Mouse (Mus musculus): ENCODE results near the gene Fam210b.

The Fam210b gene

DNA sequence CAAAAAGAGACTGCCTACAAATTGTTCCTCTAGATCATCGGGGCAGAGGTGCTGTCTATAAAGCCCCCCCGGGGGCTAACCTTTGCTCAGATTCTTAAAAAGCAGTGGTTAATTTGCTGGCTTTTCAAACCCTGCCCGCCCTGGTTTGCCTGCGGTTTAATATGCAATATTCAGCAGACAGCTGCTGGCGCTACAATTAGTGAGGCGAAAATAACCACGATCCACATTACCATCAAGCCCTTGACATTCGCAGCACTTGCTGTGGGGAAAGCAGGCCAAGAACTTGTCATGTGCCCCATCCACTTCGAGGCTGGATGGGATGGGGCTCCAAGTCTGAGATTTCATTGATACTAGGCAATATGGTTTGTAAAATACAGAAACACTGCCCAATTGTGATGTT lies 7.9 kb downstream of the Fam210b start:
- no peak for DNase-seq

DNA sequence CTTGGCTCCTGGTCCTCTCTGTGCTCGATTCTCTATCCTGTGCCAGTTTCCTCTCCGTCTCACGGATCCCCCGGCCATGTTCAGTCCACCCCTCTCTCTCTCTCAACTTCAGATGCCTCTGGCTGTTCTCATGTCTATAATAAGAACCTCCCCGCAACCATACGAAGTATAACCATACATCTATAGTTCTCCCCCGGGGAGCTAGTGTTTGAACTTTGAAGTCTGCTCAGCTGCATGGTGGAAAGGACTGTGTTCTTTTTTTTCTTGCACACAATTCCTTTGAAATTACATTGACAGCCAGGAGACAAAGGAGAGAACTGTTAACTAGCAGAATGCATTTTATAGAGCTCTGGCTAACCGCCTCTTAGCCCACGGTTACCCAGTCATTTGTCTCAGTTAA lies 9.4 kb downstream of the Fam210b start:
- no peak for DNase-seq

- DNase-seq: no peak
Measured at GRCm38 (mm10) chr2:172355833-172356232, 10.5 kb downstream of the Fam210b start.

DNA sequence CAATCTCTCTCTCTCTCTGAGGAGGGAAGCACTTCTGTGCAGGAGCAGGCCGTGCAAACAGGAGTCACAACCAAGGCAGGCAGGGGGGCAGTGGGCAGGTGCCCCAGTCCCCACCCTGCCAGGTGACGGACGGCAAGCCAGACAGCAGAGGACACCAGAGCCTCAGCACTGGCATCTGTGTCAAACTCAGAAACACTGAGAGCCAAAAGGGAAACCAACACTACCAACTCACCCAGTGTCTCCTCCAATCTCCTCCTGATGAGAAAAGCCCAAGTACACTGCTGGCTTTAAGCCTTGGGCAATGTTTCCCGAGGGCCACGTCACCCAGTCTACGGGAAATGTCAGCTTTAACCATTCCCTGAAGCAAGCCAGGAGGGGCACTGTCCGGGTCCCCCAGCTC lies 17.8 kb downstream of the Fam210b start:
- DNase-seq: no peak

GRCm38 (mm10) chr2:172370411-172371223 lies 25.3 kb downstream of the Fam210b start, which contains the start of the genes Aurka and Cstf1:
TSS of gene Aurka (minus strand) at chr2:172370535.
TSS of gene Cstf1 (plus strand) at chr2:172370681.
- peak; percentile 95 to 97 for DNase-seq

DNA sequence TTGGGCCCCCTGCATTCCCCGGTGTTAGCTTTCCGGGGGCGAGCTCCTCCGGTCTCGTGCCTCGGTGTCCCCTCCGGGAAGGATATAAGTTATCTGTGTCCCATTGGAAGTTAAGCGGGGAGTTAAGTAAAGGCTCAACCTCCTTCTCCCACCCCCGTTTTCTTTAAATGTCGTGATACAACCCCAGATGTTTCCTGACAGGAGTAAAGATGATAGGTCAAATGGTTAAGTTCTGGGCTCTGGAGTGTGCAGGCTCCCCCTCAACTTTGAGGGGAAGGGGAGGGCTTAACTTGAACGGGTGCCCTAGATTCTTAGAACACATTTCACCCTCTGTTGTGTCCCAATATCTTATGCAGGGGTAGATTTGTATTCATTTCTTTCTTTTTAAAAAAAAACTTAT lies 25.9 kb downstream of the Fam210b start:
- DNase-seq: no peak

- no peak for DNase-seq
Measured at GRCm38 (mm10) chr2:172376551-172376950, 31.2 kb downstream of the Fam210b start.

DNA sequence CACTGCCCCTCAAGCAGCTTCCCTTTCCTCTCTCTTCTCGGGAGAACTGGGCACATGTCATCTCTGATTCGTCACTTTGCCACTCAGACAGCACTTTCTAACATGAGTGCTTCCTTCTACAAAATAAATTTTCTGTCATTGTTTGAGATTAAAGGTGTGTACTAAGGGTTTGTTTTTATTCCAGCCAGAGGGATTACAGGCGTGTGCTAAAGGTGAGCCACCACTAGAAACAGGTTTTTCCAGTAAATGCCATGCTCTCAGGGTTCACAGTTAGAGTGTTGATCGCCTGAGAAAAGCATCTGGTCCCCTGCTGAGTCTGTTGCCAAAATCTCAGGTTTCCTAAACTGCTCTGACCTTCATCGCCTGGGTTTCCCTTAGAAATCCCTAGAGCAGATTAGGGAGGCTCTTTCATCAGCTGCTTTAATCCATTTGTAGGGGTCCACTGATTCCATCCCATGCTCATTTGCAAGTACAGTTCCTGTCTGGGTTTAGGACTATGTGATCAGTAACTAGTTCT lies 31.7 kb downstream of the Fam210b start:
- DNase-seq: no peak

DNA sequence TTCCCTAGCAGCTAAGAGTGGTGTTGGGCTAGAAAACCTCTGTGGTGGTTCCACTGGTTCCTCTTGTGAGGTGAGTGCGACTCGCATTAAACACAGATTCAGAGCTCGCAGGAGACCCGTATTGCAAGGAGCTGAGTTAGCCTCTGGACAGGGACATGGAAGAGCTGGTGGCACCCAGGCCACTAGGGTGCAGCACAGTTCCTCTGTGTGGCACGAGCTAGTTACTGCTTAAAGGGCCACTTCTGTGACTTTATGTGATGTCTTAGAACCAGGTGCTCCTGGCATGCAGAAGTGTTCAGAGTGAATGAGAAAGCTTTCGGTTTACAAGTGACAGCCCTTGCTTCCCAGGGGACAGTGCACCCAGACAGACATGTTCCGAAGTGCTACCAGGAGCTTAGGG lies 33.0 kb downstream of the Fam210b start:
- peak; percentile 70 to 76 for DNase-seq

DNA sequence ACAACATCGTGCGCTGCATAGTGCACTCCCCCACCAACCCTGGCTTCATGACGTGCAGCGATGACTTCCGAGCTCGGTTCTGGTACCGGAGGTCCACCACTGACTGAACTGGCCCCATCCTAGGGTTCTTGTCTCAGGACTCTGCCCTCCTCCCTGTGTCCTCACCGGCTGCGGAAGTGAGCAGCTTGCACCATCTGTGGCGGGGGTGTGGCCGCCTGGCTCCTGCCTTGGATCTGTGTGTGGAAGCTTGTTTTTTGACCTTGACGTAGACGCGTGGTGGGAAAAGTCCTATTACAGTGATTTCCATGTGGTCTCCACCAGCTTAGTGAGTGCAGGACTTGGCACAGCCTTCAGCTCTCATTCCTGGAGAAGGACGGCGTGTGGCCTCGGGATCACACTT lies 35.1 kb downstream of the Fam210b start:
- no peak for DNase-seq

DNA sequence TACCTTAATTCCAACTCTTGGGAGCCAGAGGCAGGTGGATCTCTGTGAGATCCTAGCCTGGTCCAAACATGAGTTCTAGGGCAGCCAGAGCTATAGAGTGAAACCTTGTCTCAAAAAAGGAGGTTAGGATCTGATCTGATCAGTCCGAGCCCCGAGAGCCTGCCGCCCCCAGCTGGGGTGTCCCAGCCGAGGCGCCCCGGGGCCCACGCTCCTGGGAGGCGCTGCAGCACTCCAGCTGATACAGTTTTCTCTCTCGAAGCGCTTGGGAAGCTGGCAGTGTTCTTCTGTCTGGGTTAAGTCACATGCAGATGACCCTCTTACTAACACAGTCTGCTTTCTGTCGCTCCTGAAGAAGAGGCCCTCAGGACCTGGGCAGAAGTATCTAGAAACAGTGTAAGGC lies 36.0 kb downstream of the Fam210b start:
- no peak for DNase-seq

DNA sequence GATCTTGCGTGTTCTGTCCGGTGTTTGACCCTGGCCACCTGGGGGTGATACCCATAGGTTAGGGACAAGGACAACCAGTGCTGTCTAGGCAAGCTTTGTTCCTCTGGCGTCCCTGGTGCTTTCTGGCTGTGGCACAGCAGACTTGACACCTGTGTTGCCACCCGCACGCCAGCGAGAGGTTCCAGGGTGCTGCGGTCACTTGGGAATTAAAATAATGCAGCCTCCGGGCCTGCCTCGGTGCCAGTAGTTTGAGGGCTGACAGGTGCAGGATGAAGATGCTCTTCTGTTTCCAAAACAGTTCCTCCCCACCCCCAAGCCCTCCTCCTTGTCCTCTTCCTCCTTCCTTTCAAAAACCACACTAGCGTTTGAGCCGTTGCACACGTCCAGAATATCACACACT lies 36.5 kb downstream of the Fam210b start:
- no peak for DNase-seq

GRCm38 (mm10) chr2:172384715-172385114 lies 39.4 kb downstream of the Fam210b start:
- no peak for DNase-seq

GRCm38 (mm10) chr2:172390341-172390740 lies 45.0 kb downstream of the Fam210b start:
- DNase-seq: no peak

DNA sequence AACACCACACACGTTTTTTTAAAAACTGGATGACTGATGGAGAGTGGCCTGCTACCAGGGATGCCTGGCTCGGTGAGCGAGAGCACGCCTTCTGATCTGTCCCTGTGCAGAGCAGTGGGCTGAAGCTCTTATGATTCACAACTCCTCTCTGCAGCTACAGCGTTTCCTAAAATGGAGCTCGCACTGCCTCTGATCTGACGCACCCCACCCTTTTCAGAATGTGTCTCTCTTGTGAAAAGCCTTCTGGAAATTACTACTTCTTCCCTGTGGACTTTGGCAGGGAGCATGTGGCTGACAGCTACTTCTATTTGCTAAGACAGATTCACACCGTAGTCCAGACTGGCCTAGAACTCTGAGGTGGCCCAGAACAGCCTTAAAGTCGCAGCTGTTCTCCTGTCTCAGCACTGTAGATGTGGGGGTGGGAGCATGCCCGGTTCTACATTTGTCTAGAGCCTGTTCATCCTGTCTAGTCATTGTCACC lies 46.7 kb downstream of the Fam210b start:
- no peak for DNase-seq

DNA sequence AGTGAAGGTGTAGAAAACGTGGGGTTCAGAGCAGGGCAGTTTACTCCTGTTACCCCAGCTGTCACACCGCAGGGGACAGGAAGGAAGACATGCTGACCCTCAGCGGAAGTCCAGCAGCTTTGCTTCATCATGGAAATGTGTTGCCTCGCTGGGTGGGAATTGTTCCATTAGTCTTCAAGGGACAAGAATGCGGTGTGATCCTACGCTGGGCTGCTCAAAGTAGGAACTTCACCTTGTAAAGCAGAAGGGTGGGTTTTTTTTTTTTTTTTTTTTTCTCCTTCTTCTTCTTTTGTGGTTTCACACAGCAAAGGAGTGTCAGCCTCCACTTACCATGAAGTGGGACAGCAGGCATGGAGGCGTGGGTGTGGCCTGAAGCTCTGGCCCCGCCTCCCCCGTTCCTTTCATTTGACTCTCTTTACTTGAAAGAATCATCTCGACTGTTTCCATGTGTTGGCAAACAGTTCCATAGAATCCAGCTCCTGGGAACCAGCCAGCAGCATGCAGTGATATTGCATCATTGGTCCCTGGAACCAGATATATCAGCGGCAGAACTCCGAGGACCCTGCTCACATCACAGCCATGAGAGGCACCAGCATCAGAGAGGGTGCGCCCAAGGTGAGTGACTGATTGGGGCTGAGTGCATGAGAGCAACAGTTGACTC lies 48.2 kb downstream of the Fam210b start, which contains the start of gene Cass4:
Gene Cass4, plus strand, starts transcription at position 404 of the 661 bp plus-strand sequence.
- DNase-seq: peak; percentile 37 to 54

- no peak for DNase-seq
Measured at GRCm38 (mm10) chr2:172394052-172394392, 48.7 kb downstream of the Fam210b start.

DNA sequence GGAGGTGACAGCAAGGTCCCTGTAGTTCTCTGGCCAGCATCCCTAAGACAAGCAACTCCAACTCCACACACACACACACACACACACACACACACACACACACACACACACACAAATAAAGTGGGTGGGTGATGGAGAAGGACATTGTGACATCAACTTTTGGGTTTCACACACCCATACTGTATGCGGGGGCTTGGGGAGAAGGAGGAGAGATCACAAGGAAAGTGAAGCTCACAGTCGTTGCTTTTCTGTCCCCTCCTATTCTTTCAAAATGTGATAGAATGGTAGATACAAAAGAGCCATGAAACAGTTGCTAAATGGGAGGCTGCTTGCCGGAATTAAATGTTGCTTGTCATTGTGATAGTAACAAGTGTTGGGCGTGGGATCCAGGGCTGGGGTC lies 49.3 kb downstream of the Fam210b start:
- DNase-seq: no peak

- no peak for DNase-seq
Measured at GRCm38 (mm10) chr2:172395961-172396360, 50.6 kb downstream of the Fam210b start.

GRCm38 (mm10) chr2:172399901-172400300 lies 54.5 kb downstream of the Fam210b start:
- peak in 1 of 2 experiments; percentile 29 for DNase-seq

DNA sequence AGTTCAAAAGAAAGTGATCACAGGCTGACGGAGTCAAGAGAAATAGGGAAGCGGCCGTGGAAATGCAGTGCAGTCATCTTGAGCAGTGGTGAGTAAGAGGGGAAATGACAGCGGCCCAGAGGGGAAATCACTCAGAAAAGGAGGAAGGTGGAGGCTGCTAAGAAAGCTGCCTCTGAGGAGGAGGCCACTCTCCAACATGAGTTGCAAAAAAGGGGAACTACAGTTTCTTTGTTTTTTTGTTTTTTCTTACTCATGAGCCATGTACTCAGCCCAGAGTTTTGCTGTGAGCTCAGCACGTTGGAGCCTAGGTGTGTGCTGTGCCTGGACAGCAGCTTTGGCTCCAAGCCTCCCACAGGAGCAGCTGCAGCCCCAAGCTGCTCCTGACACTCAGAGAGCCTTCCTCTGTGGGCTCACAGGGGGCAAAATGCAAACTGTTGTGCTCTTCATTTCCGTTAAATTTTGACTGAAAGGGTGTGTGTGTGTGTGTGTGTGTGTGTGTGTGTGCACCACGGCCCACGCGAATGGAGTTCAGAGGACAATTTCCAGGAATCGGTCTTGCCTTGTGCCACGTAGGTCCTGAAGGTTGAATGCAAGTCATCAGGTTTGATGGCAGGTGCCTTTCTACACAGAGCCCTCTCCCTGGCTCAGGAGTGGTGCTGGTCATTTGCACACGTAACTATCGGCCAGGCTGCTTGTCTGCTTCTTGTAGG lies 55.9 kb downstream of the Fam210b start:
- DNase-seq: no peak

GRCm38 (mm10) chr2:172404239-172404638 lies 58.9 kb downstream of the Fam210b start:
- no peak for DNase-seq

- DNase-seq: no peak
Measured at GRCm38 (mm10) chr2:172405011-172405410, 59.6 kb downstream of the Fam210b start.
